Mouse (Mus musculus): ENCODE data around the gene Mapt. TPM values are rescaled to one million over a fixed set of nuclear protein-coding genes. Genes with fewer than 3 reads are reported as not detected.

Gene Mapt
- polyA plus RNA-seq (2012; rRNA removed) = 0.94 and 1.2 TPM in 2 replicates

- Histone ChIP-seq H3K27ac (ENCODE audit: control insufficient read depth, insufficient read depth, low read depth, low read length) (no peak within 1 kb of the TSS; the same call in 1 of the 2 replicates), H3K36me3 (ENCODE audit: control insufficient read depth, insufficient read depth, low read length) (no peaks in the 10 kb centered on the region), H3K27me3 (ENCODE audit: control insufficient read depth, insufficient read depth, low read length) (no peaks in the 10 kb centered on the region), H3K4me1 (ENCODE audit: control insufficient read depth, insufficient read depth, low read length) (peaks cover 30% of the 10 kb centered on the region), H3K4me3 (ENCODE audit: control insufficient read depth, low read depth, low read length) (peak within 1 kb of the TSS; percentile 92)
- TF ChIP-seq POLR2A (IDR thresholded peaks at IDR 0.05; ENCODE audit: control insufficient read depth, low read depth, low read length) (peak; percentile 22; the same call in 1 of the 2 replicates), CTCF (IDR thresholded peaks at IDR 0.05; ENCODE audit: control insufficient read depth, insufficient read depth, insufficient replicate concordance, low read depth, low read length) (peak; percentile 96)
These were observed at the start of gene Mapt for GRCm38 (mm10) chr11:104231041-104231911. Gene Mapt (plus strand): TSS chr11:104231390.

GRCm38 (mm10) chr11:104182141-104182540 lies 49.0 kb upstream of the Mapt start:
- Histone ChIP-seq H3K27me3 (ENCODE audit: control insufficient read depth, insufficient read depth, low read length) (no peaks in the 10 kb centered on the region), H3K27ac (ENCODE audit: control insufficient read depth, insufficient read depth, low read depth, low read length) (no peak overlapping the region), H3K4me1 (ENCODE audit: control insufficient read depth, insufficient read depth, low read length) (no peaks in the 10 kb centered on the region), H3K36me3 (ENCODE audit: control insufficient read depth, insufficient read depth, low read length) (no peaks in the 10 kb centered on the region), H3K4me3 (ENCODE audit: control insufficient read depth, low read depth, low read length) (no peak overlapping the region)
- TF ChIP-seq POLR2A (IDR thresholded peaks at IDR 0.05; ENCODE audit: control insufficient read depth, low read depth, low read length) = no peak

- no peaks in the 10 kb centered on the region for H3K4me1 ChIP-seq (ENCODE audit: control insufficient read depth, insufficient read depth, low read length)
- peak within 1 kb of the TSS; percentile 83 for H3K4me3 ChIP-seq (ENCODE audit: control insufficient read depth, low read depth, low read length)
- H3K36me3 ChIP-seq (ENCODE audit: control insufficient read depth, insufficient read depth, low read length) = no peaks in the 10 kb centered on the region
- no peaks in the 10 kb centered on the region for H3K27me3 ChIP-seq (ENCODE audit: control insufficient read depth, insufficient read depth, low read length)
- TF ChIP-seq POLR2A (IDR thresholded peaks at IDR 0.05; ENCODE audit: control insufficient read depth, low read depth, low read length) (peak; percentile 85), CTCF (IDR thresholded peaks at IDR 0.05; ENCODE audit: control insufficient read depth, insufficient read depth, insufficient replicate concordance, low read depth, low read length) (no peak)
- H3K27ac ChIP-seq (ENCODE audit: control insufficient read depth, insufficient read depth, low read depth, low read length) = peak within 1 kb of the TSS; percentile 37
These were observed 44.9 kb upstream of the Mapt start, which contains the start of gene Sppl2c for GRCm38 (mm10) chr11:104186135-104186836. Gene Sppl2c (plus strand): TSS chr11:104186327.

- Histone ChIP-seq H3K27ac (ENCODE audit: control insufficient read depth, insufficient read depth, low read depth, low read length) (peak overlapping the region; percentile 12), H3K4me1 (ENCODE audit: control insufficient read depth, insufficient read depth, low read length) (no peaks in the 10 kb centered on the region), H3K4me3 (ENCODE audit: control insufficient read depth, low read depth, low read length) (peak overlapping the region; percentile 83), H3K36me3 (ENCODE audit: control insufficient read depth, insufficient read depth, low read length) (no peaks in the 10 kb centered on the region), H3K27me3 (ENCODE audit: control insufficient read depth, insufficient read depth, low read length) (no peaks in the 10 kb centered on the region)
- TF ChIP-seq CTCF (IDR thresholded peaks at IDR 0.05; ENCODE audit: control insufficient read depth, insufficient read depth, insufficient replicate concordance, low read depth, low read length) (no peak), POLR2A (IDR thresholded peaks at IDR 0.05; ENCODE audit: control insufficient read depth, low read depth, low read length) (no peak)
These were observed 44.4 kb upstream of the Mapt start for GRCm38 (mm10) chr11:104186837-104187150.

- TF ChIP-seq POLR2A (IDR thresholded peaks at IDR 0.05; ENCODE audit: control insufficient read depth, low read depth, low read length) (no peak; the same call in 1 of the 2 replicates), CTCF (IDR thresholded peaks at IDR 0.05; ENCODE audit: control insufficient read depth, insufficient read depth, insufficient replicate concordance, low read depth, low read length) (no peak)
These were observed 43.4 kb upstream of the Mapt start for GRCm38 (mm10) chr11:104187766-104188165.

GRCm38 (mm10) chr11:104190008-104190407 lies 41.2 kb upstream of the Mapt start:
- TF ChIP-seq POLR2A (IDR thresholded peaks at IDR 0.05; ENCODE audit: control insufficient read depth, low read depth, low read length) (no peak), CTCF (IDR thresholded peaks at IDR 0.05; ENCODE audit: control insufficient read depth, insufficient read depth, insufficient replicate concordance, low read depth, low read length) (no peak)
- H3K27ac ChIP-seq (ENCODE audit: control insufficient read depth, insufficient read depth, low read depth, low read length) = no peak overlapping the region
- H3K36me3 ChIP-seq (ENCODE audit: control insufficient read depth, insufficient read depth, low read length) = no peaks in the 10 kb centered on the region
- no peaks in the 10 kb centered on the region for H3K4me1 ChIP-seq (ENCODE audit: control insufficient read depth, insufficient read depth, low read length)
- H3K4me3 ChIP-seq (ENCODE audit: control insufficient read depth, low read depth, low read length) = peak overlapping the region; percentile 58
- H3K27me3 ChIP-seq (ENCODE audit: control insufficient read depth, insufficient read depth, low read length) = no peaks in the 10 kb centered on the region

More at GRCm38 (mm10) chr11:104187766-104188165, 43.4 kb upstream of the Mapt start:
- Histone ChIP-seq H3K36me3 (ENCODE audit: control insufficient read depth, insufficient read depth, low read length) (no peaks in the 10 kb centered on the region), H3K4me3 (ENCODE audit: control insufficient read depth, low read depth, low read length) (peak overlapping the region; percentile 83), H3K27ac (ENCODE audit: control insufficient read depth, insufficient read depth, low read depth, low read length) (no peak overlapping the region), H3K4me1 (ENCODE audit: control insufficient read depth, insufficient read depth, low read length) (no peaks in the 10 kb centered on the region), H3K27me3 (ENCODE audit: control insufficient read depth, insufficient read depth, low read length) (no peaks in the 10 kb centered on the region)

- Histone ChIP-seq H3K27me3 (ENCODE audit: control insufficient read depth, insufficient read depth, low read length) (no peaks in the 10 kb centered on the region), H3K27ac (ENCODE audit: control insufficient read depth, insufficient read depth, low read depth, low read length) (no peak overlapping the region), H3K36me3 (ENCODE audit: control insufficient read depth, insufficient read depth, low read length) (no peaks in the 10 kb centered on the region), H3K4me3 (ENCODE audit: control insufficient read depth, low read depth, low read length) (peak overlapping the region; percentile 5), H3K4me1 (ENCODE audit: control insufficient read depth, insufficient read depth, low read length) (no peaks in the 10 kb centered on the region)
- TF ChIP-seq CTCF (IDR thresholded peaks at IDR 0.05; ENCODE audit: control insufficient read depth, insufficient read depth, insufficient replicate concordance, low read depth, low read length) = no peak
- no peak for TF ChIP-seq POLR2A (IDR thresholded peaks at IDR 0.05; ENCODE audit: control insufficient read depth, low read depth, low read length)
These were observed 35.8 kb upstream of the Mapt start for GRCm38 (mm10) chr11:104195382-104195781.

Measured in testis, adult 2 months (tissue).